Mouse (Mus musculus): ENCODE measurements around the gene Tha1. TPM values are rescaled to one million over a fixed set of nuclear protein-coding genes. Genes with fewer than 3 reads are reported as not detected.

Gene Tha1
- polyA plus RNA-seq, 1 experiment: 1.4 TPM

- H3K79me3 ChIP-seq (ENCODE audit: low read depth): peaks cover 39% of the 10 kb centered on the region
- peaks cover 48% of the 10 kb centered on the region for H3K79me2 ChIP-seq (ENCODE audit: control insufficient read depth, insufficient read depth)
- peaks cover 26% of the 10 kb centered on the region for H3K36me3 ChIP-seq (ENCODE audit: control insufficient read depth, insufficient read depth)
- peak overlapping the region; percentile 85 for H3ac ChIP-seq (ENCODE audit: control insufficient read depth, insufficient read length, low read depth)
- TF ChIP-seq MYOD1 (IDR thresholded peaks at IDR 0.05; ENCODE audit: control insufficient read depth, insufficient read length, low read depth): no peak
- TF ChIP-seq FOSL1 (IDR thresholded peaks at IDR 0.05; ENCODE audit: insufficient read depth, low read length, poor library complexity, severe bottlenecking): no peak
- TF ChIP-seq MYOG (IDR thresholded peaks at IDR 0.05; ENCODE audit: control insufficient read depth, extremely low read depth, insufficient read length): no peak
- peak; percentile 64 for TF ChIP-seq CEBPB (IDR thresholded peaks at IDR 0.05; ENCODE audit: low read depth)
- no peak for TF ChIP-seq MAX (IDR thresholded peaks at IDR 0.05)
- H3K27me3 ChIP-seq (ENCODE audit: control insufficient read depth, insufficient read depth, insufficient read length): no peaks in the 10 kb centered on the region
- H3K4me3 ChIP-seq (ENCODE audit: insufficient read depth, poor library complexity, severe bottlenecking): peak overlapping the region; percentile 98
Observed at GRCm38 (mm10) chr11:117847593-117848215, 25.6 kb downstream of the Tha1 start.

- Histone ChIP-seq H3K4me3 (ENCODE audit: insufficient read depth, poor library complexity, severe bottlenecking) (no peak overlapping the region), H3K36me3 (ENCODE audit: control insufficient read depth, insufficient read depth) (peaks cover 16% of the 10 kb centered on the region), H3K27me3 (ENCODE audit: control insufficient read depth, insufficient read depth, insufficient read length) (no peaks in the 10 kb centered on the region), H3ac (ENCODE audit: control insufficient read depth, insufficient read length, low read depth) (no peak overlapping the region), H3K79me3 (ENCODE audit: low read depth) (peaks cover 28% of the 10 kb centered on the region), H3K79me2 (ENCODE audit: control insufficient read depth, insufficient read depth) (peaks cover 38% of the 10 kb centered on the region)
- TF ChIP-seq USF1 (IDR thresholded peaks at IDR 0.05; ENCODE audit: low read depth) (no peak), MYOG (IDR thresholded peaks at IDR 0.05; ENCODE audit: control insufficient read depth, extremely low read depth, insufficient read length) (no peak)
Observed at GRCm38 (mm10) chr11:117846640-117847039, 26.6 kb downstream of the Tha1 start.

- peaks cover 6% of the 10 kb centered on the region for H3K36me3 ChIP-seq (ENCODE audit: control insufficient read depth, insufficient read depth)
- peaks cover 19% of the 10 kb centered on the region for H3K79me3 ChIP-seq (ENCODE audit: low read depth)
- no peak overlapping the region for H3K4me3 ChIP-seq (ENCODE audit: insufficient read depth, poor library complexity, severe bottlenecking)
- peaks cover 28% of the 10 kb centered on the region for H3K79me2 ChIP-seq (ENCODE audit: control insufficient read depth, insufficient read depth)
- no peak for TF ChIP-seq MAX (IDR thresholded peaks at IDR 0.05)
- no peak overlapping the region for H3ac ChIP-seq (ENCODE audit: control insufficient read depth, insufficient read length, low read depth)
- H3K27me3 ChIP-seq (ENCODE audit: control insufficient read depth, insufficient read depth, insufficient read length): no peaks in the 10 kb centered on the region
Observed at GRCm38 (mm10) chr11:117845651-117846050, 27.6 kb downstream of the Tha1 start.

GRCm38 (mm10) chr11:117844997-117845396 is 28.3 kb downstream of the Tha1 start:
- Histone ChIP-seq H3K79me2 (ENCODE audit: control insufficient read depth, insufficient read depth) (peaks cover 21% of the 10 kb centered on the region), H3ac (ENCODE audit: control insufficient read depth, insufficient read length, low read depth) (no peak overlapping the region), H3K27me3 (ENCODE audit: control insufficient read depth, insufficient read depth, insufficient read length) (no peaks in the 10 kb centered on the region), H3K4me3 (ENCODE audit: insufficient read depth, poor library complexity, severe bottlenecking) (no peak overlapping the region), H3K36me3 (ENCODE audit: control insufficient read depth, insufficient read depth) (no peaks in the 10 kb centered on the region), H3K79me3 (ENCODE audit: low read depth) (peaks cover 12% of the 10 kb centered on the region)
- no peak for TF ChIP-seq USF1 (IDR thresholded peaks at IDR 0.05; ENCODE audit: low read depth)
- TF ChIP-seq FOSL1 (IDR thresholded peaks at IDR 0.05; ENCODE audit: insufficient read depth, low read length, poor library complexity, severe bottlenecking): no peak
- no peak for TF ChIP-seq MYOD1 (IDR thresholded peaks at IDR 0.05; ENCODE audit: control insufficient read depth, insufficient read length, low read depth)
- TF ChIP-seq CTCF (IDR thresholded peaks at IDR 0.05; ENCODE audit: control insufficient read depth, insufficient read depth, insufficient read length): no peak
- no peak for TF ChIP-seq MAX (IDR thresholded peaks at IDR 0.05)
- no peak for TF ChIP-seq CEBPB (IDR thresholded peaks at IDR 0.05; ENCODE audit: low read depth)
- no peak for TF ChIP-seq MYOG (IDR thresholded peaks at IDR 0.05; ENCODE audit: control insufficient read depth, extremely low read depth, insufficient read length)

GRCm38 (mm10) chr11:117843434-117843833 is 29.8 kb downstream of the Tha1 start:
- Histone ChIP-seq H3K79me2 (ENCODE audit: control insufficient read depth, insufficient read depth) (peaks cover 7% of the 10 kb centered on the region), H3K79me3 (ENCODE audit: low read depth) (peaks cover 4% of the 10 kb centered on the region), H3K27me3 (ENCODE audit: control insufficient read depth, insufficient read depth, insufficient read length) (no peaks in the 10 kb centered on the region), H3K36me3 (ENCODE audit: control insufficient read depth, insufficient read depth) (no peaks in the 10 kb centered on the region), H3K4me3 (ENCODE audit: insufficient read depth, poor library complexity, severe bottlenecking) (no peak overlapping the region), H3ac (ENCODE audit: control insufficient read depth, insufficient read length, low read depth) (no peak overlapping the region)
- TF ChIP-seq FOSL1 (IDR thresholded peaks at IDR 0.05; ENCODE audit: insufficient read depth, low read length, poor library complexity, severe bottlenecking) (peak; percentile 73), MAX (IDR thresholded peaks at IDR 0.05) (no peak), CTCF (IDR thresholded peaks at IDR 0.05; ENCODE audit: control insufficient read depth, insufficient read depth, insufficient read length) (no peak), CEBPB (IDR thresholded peaks at IDR 0.05; ENCODE audit: low read depth) (peak; percentile 54)

GRCm38 (mm10) chr11:117840910-117841309 is 32.4 kb downstream of the Tha1 start:
- Histone ChIP-seq H3K4me3 (ENCODE audit: insufficient read depth, poor library complexity, severe bottlenecking) (no peak overlapping the region), H3ac (ENCODE audit: control insufficient read depth, insufficient read length, low read depth) (no peak overlapping the region), H3K79me3 (ENCODE audit: low read depth) (no peaks in the 10 kb centered on the region), H3K27me3 (ENCODE audit: control insufficient read depth, insufficient read depth, insufficient read length) (no peaks in the 10 kb centered on the region), H3K79me2 (ENCODE audit: control insufficient read depth, insufficient read depth) (no peaks in the 10 kb centered on the region), H3K36me3 (ENCODE audit: control insufficient read depth, insufficient read depth) (no peaks in the 10 kb centered on the region)
- TF ChIP-seq MYOD1 (IDR thresholded peaks at IDR 0.05; ENCODE audit: control insufficient read depth, insufficient read length, low read depth) (no peak), MYOG (IDR thresholded peaks at IDR 0.05; ENCODE audit: control insufficient read depth, extremely low read depth, insufficient read length) (no peak), CEBPB (IDR thresholded peaks at IDR 0.05; ENCODE audit: low read depth) (no peak), MAX (IDR thresholded peaks at IDR 0.05) (no peak)

Measured in C2C12 (cell line).